Mouse (Mus musculus): ENCODE results near the gene Eef1a2. TPM values are rescaled to one million over a fixed set of nuclear protein-coding genes. Genes with fewer than 3 reads are reported as not detected.

Eef1a2 gene
- polyA plus RNA-seq, 1 experiment from 2014 or later, result 4.6 TPM

Other genes with a start within 250 kb of the Eef1a2 start
- gene Ythdf1, start 236.1 kb downstream of the Eef1a2 start, polyA plus RNA-seq (2014; fragmentation: Nextera tagmentation; extraction: Ambion mirVana), result 39.8 and 43.6 TPM in 2 replicates
- 0.13 TPM in 1 of 2 replicates, not detected in the other for gene Birc7, start 228.0 kb downstream of the Eef1a2 start, polyA plus RNA-seq (2014; fragmentation: Nextera tagmentation; extraction: Ambion mirVana)
- 29.3 and 34.2 TPM in 2 replicates for gene Nkain4, start 202.3 kb downstream of the Eef1a2 start, polyA plus RNA-seq (2014; fragmentation: Nextera tagmentation; extraction: Ambion mirVana)
- gene Arfgap1, start 189.8 kb downstream of the Eef1a2 start, polyA plus RNA-seq (2014; fragmentation: Nextera tagmentation; extraction: Ambion mirVana), result 59.3 and 68.9 TPM in 2 replicates
- gene Col20a1, start 170.5 kb downstream of the Eef1a2 start, polyA plus RNA-seq (2014; fragmentation: Nextera tagmentation; extraction: Ambion mirVana), result 0.17 and 0.30 TPM in 2 replicates
- gene Chrna4, start 113.5 kb downstream of the Eef1a2 start, polyA plus RNA-seq (2014; fragmentation: Nextera tagmentation; extraction: Ambion mirVana), result 0.28 and 0.70 TPM in 2 replicates
- 0.17 and 0.30 TPM in 2 replicates for gene Kcnq2, start 21.7 kb downstream of the Eef1a2 start, polyA plus RNA-seq (2014; fragmentation: Nextera tagmentation; extraction: Ambion mirVana)
- 187 and 214 TPM in 2 replicates for gene Ppdpf, start 30.2 kb upstream of the Eef1a2 start, polyA plus RNA-seq (2014; fragmentation: Nextera tagmentation; extraction: Ambion mirVana)
- gene Ptk6, start 45.8 kb upstream of the Eef1a2 start, polyA plus RNA-seq (2014; fragmentation: Nextera tagmentation; extraction: Ambion mirVana), result not detected in 2 replicates
- gene Srms, start 56.2 kb upstream of the Eef1a2 start, polyA plus RNA-seq (2014; fragmentation: Nextera tagmentation; extraction: Ambion mirVana), result 0.29 TPM in 1 of 2 replicates, not detected in the other
- 0.13 TPM in 1 of 2 replicates, not detected in the other for gene Fndc11, start 63.0 kb upstream of the Eef1a2 start, polyA plus RNA-seq (2014; fragmentation: Nextera tagmentation; extraction: Ambion mirVana)
- gene Helz2, start 85.0 kb upstream of the Eef1a2 start, polyA plus RNA-seq (2014; fragmentation: Nextera tagmentation; extraction: Ambion mirVana), result 1.2 and 1.3 TPM in 2 replicates
- gene Gmeb2, start 131.0 kb upstream of the Eef1a2 start, polyA plus RNA-seq (2014; fragmentation: Nextera tagmentation; extraction: Ambion mirVana), result 9.1 TPM in 2 replicates
- gene Stmn3, start 157.5 kb upstream of the Eef1a2 start, polyA plus RNA-seq (2014; fragmentation: Nextera tagmentation; extraction: Ambion mirVana), result 0.52 and 0.83 TPM in 2 replicates
- 33.3 and 34.8 TPM in 2 replicates for gene Rtel1, start 162.7 kb upstream of the Eef1a2 start, polyA plus RNA-seq (2014; fragmentation: Nextera tagmentation; extraction: Ambion mirVana)
- 21.7 and 27.3 TPM in 2 replicates for gene Zgpat, start 207.9 kb upstream of the Eef1a2 start, polyA plus RNA-seq (2014; fragmentation: Nextera tagmentation; extraction: Ambion mirVana)
- 36.3 and 47.5 TPM in 2 replicates for gene Arfrp1, start 208.4 kb upstream of the Eef1a2 start, polyA plus RNA-seq (2014; fragmentation: Nextera tagmentation; extraction: Ambion mirVana)
- gene Lime1, start 223.1 kb upstream of the Eef1a2 start, polyA plus RNA-seq (2014; fragmentation: Nextera tagmentation; extraction: Ambion mirVana), result 11.2 and 13.8 TPM in 2 replicates